Mouse (Mus musculus): ENCODE results near the gene Cdk11b.
A peak's percentile ranks its signal among the peaks of the same experiment; 100 is the strongest.

Gene Cdk11b

GRCm38 (mm10) chr4:155624338-155625291 lies at the start of gene Cdk11b:
Gene Cdk11b, plus strand, starts transcription at chr4:155624854.
- peak; percentile 94 for DNase-seq

- DNase-seq: no peak
Observed at GRCm38 (mm10) chr4:155574931-155575330, 49.7 kb upstream of the Cdk11b start.

- DNase-seq: no peak
Observed at GRCm38 (mm10) chr4:155575521-155575920, 49.1 kb upstream of the Cdk11b start.

GRCm38 (mm10) chr4:155577132-155577531 lies 47.5 kb upstream of the Cdk11b start:
- DNase-seq: no peak

- no peak for DNase-seq
Observed at GRCm38 (mm10) chr4:155577741-155578140, 46.9 kb upstream of the Cdk11b start.

- DNase-seq: no peak
Observed at GRCm38 (mm10) chr4:155578336-155579125, 46.1 kb upstream of the Cdk11b start.

- DNase-seq: peak; percentile 73
Observed at GRCm38 (mm10) chr4:155580420-155580819, 44.2 kb upstream of the Cdk11b start.

GRCm38 (mm10) chr4:155582279-155582905 lies 42.3 kb upstream of the Cdk11b start:
- DNase-seq: no peak

- no peak for DNase-seq
Observed at GRCm38 (mm10) chr4:155589356-155589755, 35.3 kb upstream of the Cdk11b start.

- DNase-seq: no peak
Observed at GRCm38 (mm10) chr4:155591012-155591719, 33.5 kb upstream of the Cdk11b start.

GRCm38 (mm10) chr4:155593780-155594179 lies 30.9 kb upstream of the Cdk11b start:
- DNase-seq: no peak

- DNase-seq: no peak
Observed at GRCm38 (mm10) chr4:155595777-155596176, 28.9 kb upstream of the Cdk11b start.

- no peak for DNase-seq
Observed at GRCm38 (mm10) chr4:155596606-155597005, 28.0 kb upstream of the Cdk11b start.

- no peak for DNase-seq
Observed at GRCm38 (mm10) chr4:155598536-155598935, 26.1 kb upstream of the Cdk11b start.

- no peak for DNase-seq
Observed at GRCm38 (mm10) chr4:155599901-155600825, 24.5 kb upstream of the Cdk11b start.

- peak; percentile 96 for DNase-seq
Observed at GRCm38 (mm10) chr4:155601091-155601996, 23.3 kb upstream of the Cdk11b start, which contains the start of gene Slc35e2. Gene Slc35e2, plus strand, starts transcription at chr4:155601416.

- no peak for DNase-seq
Observed at GRCm38 (mm10) chr4:155601997-155602456, 22.6 kb upstream of the Cdk11b start.

- no peak for DNase-seq
Observed at GRCm38 (mm10) chr4:155602753-155603152, 21.9 kb upstream of the Cdk11b start.

GRCm38 (mm10) chr4:155603801-155604200 lies 20.9 kb upstream of the Cdk11b start:
- no peak for DNase-seq

- no peak for DNase-seq
Observed at GRCm38 (mm10) chr4:155605132-155605531, 19.5 kb upstream of the Cdk11b start.

Measured in thymus, postnatal 4 days (tissue).